Mouse (Mus musculus) ES-Bruce4 (cell line): ENCODE measurements at regions not wholly inside any gene's neighbourhood (a gene's known extent, or its start where the extent isn't known, plus 50 kb on each side); places are given as distances from the start of the nearest gene placed in this dataset.

Experiments used
- CTCF ChIP-seq: IDR thresholded peaks from one replicate; pipeline ENCODE4 v1.8.1; 2011; ENCODE audit warnings: low read depth, low read length
- EP300 ChIP-seq: IDR thresholded peaks from 2 replicates; pipeline ENCODE4 v1.6.1; 2011; ENCODE audit warnings: low read depth, low read length; ENCODE audit not compliant: insufficient read depth
- POLR2A ChIP-seq: IDR thresholded peaks from one replicate; pipeline ENCODE4 v1.8.1; 2011; ENCODE audit warnings: low read length; ENCODE audit not compliant: insufficient read depth

GRCm38 (mm10) chr13:5549747-5550146 lies 311.5 kb upstream of the Klf6 start:
- TF ChIP-seq CTCF (no peak), POLR2A (no peak), EP300 (no peak)
